Mouse (Mus musculus): ENCODE results near the gene Agtpbp1. TPM values are rescaled to one million over a fixed set of nuclear protein-coding genes. Genes with fewer than 3 reads are reported as not detected.

Agtpbp1 gene
- 24.6 and 33.5 TPM in 2 replicates for polyA plus RNA-seq (2014; fragmentation: Nextera tagmentation; extraction: Ambion mirVana)

DNA sequence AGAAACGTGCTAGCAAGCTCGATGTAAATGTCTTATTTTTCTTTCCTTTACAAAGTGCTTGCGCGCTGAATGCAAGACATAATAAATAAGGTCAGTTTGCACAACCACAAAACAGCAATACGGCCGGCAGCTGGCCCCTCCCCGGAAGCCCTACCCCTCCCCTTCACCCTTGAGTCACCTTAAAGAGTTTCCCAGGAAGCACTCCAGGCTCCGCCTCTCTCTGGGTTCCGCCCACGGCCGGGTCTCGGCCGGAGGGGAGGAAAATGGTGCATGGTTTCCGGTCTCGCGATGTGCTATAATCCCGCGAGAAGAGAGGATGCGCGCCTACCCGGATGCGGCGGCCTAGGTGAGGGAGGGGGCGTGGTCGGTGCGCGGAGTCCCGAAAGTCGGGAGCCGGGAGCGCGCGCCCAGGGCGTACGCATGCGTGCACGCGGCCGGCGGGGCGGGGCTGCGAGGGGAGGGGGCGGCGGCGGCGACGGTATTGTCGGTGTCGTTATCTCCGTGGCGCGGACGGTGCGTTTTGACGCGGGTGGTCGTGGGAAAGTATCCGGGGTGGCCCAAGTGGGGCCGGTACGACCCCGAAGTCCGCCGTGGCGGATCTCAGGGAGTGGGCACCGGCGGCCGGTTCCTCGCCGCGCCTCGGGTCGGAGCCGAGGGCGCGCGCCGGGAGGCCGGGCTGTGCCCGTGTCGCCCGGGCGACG is at the start of gene Agtpbp1, which contains the start of gene Naa35:
Gene Agtpbp1, minus strand, starts transcription at position 281 of the 701 bp plus-strand sequence.
Gene Naa35, plus strand, starts transcription at position 313 of the 701 bp plus-strand sequence.
- H3K9ac ChIP-seq (ENCODE audit: low read length) = peak within 1 kb of the TSS; percentile 91
- peak within 1 kb of the TSS; percentile 92 for H3K4me2 ChIP-seq (ENCODE audit: low read depth)
- peaks cover 4% of the 10 kb centered on the region; the same call in 1 of the 2 replicates for H3K36me3 ChIP-seq (ENCODE audit: control insufficient read depth, insufficient read depth, low read length)
- under 1% methylated on average over 72 of the region's 83 CpGs for WGBS
- peak; percentile 99 for DNase-seq (ENCODE audit: low spot score)
- no peaks in the 10 kb centered on the region for H3K9me3 ChIP-seq (ENCODE audit: control insufficient read depth, low read length)
- peaks cover 11% of the 10 kb centered on the region for H3K4me1 ChIP-seq (ENCODE audit: control insufficient read depth, insufficient read depth, low read length)
- peak within 1 kb of the TSS; percentile 95 for H3K4me3 ChIP-seq (ENCODE audit: low read depth, low read length)
- peak; percentile 98 for ATAC-seq (ENCODE audit: insufficient read depth, low FRiP score, low TSS enrichment)
- 0 out of 2 replicates have a peak within 1 kb of the TSS, but pooled peaks have one; percentile 35 for H3K27ac ChIP-seq (ENCODE audit: low read depth, low read length)
- no peaks in the 10 kb centered on the region for H3K27me3 ChIP-seq (ENCODE audit: control insufficient read depth, insufficient read depth, low read length)

DNA sequence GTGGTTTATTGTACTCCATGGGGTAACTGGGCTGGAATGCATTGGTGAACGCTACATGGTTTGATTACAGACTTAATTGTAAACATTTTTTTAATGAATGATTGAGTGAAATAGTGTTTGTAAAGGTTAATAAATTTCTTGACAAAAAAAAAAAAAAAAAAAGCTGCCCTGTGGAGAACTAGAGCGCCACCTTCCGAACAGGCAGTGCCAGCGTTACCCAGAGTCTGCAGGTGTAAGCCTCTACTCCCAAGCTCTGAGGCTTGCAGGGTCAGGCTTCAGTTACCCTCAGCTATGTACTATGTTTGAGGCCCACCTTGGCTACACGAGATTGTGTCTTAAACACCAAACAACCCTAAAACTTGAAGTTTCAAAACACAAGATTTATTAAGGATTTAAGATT is 49.6 kb upstream of the Agtpbp1 start:
- WGBS = 78% methylated on average over 5 of the region's 5 CpGs
- no peaks in the 10 kb centered on the region for H3K27me3 ChIP-seq (ENCODE audit: control insufficient read depth, insufficient read depth, low read length)

DNA sequence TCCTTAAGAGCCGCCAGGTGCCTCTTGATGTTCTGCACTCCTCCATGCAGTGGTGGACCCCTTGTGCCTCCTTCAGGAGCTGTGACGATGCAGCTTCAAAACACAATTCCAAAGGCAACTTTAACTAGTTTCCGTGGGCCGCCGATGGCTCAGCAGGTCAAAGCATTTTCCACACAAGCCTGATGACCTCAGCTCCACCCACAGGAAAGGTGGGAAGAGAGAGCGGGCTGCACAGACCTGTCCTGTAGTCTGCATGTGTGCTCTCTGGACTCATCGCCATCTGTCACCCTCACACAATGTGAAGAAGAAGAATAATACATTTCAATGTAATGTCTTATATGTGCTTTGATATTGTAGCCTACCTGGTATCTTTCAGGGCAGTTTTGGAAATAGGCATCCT is 41.7 kb upstream of the Agtpbp1 start:
- ATAC-seq (ENCODE audit: insufficient read depth, low FRiP score, low TSS enrichment) (no peak), DNase-seq (ENCODE audit: low spot score) (no peak)
- H3K27me3 ChIP-seq (ENCODE audit: control insufficient read depth, insufficient read depth, low read length) = no peaks in the 10 kb centered on the region
- peaks cover 20% of the 10 kb centered on the region for H3K36me3 ChIP-seq (ENCODE audit: control insufficient read depth, insufficient read depth, low read length)
- H3K4me3 ChIP-seq (ENCODE audit: low read depth, low read length) = no peak overlapping the region
- H3K27ac ChIP-seq (ENCODE audit: low read depth, low read length) = no peak overlapping the region
- 94% methylated on average over 7 of the region's 7 CpGs for WGBS
- no peaks in the 10 kb centered on the region for H3K9me3 ChIP-seq (ENCODE audit: control insufficient read depth, low read length)
- H3K9ac ChIP-seq (ENCODE audit: low read length) = no peak overlapping the region
- no peak overlapping the region for H3K4me2 ChIP-seq (ENCODE audit: low read depth)
- no peaks in the 10 kb centered on the region for H3K4me1 ChIP-seq (ENCODE audit: control insufficient read depth, insufficient read depth, low read length)

More for the DNA sequence above, 49.6 kb upstream of the Agtpbp1 start:
- Histone ChIP-seq H3K9ac (ENCODE audit: low read length) (no peak overlapping the region), H3K9me3 (ENCODE audit: control insufficient read depth, low read length) (no peaks in the 10 kb centered on the region), H3K36me3 (ENCODE audit: control insufficient read depth, insufficient read depth, low read length) (peaks cover 40% of the 10 kb centered on the region), H3K4me2 (ENCODE audit: low read depth) (no peak overlapping the region), H3K27ac (ENCODE audit: low read depth, low read length) (no peak overlapping the region), H3K4me1 (ENCODE audit: control insufficient read depth, insufficient read depth, low read length) (no peaks in the 10 kb centered on the region), H3K4me3 (ENCODE audit: low read depth, low read length) (no peak overlapping the region)
- DNase-seq (ENCODE audit: low spot score) (no peak), ATAC-seq (ENCODE audit: insufficient read depth, low FRiP score, low TSS enrichment) (no peak)

DNA sequence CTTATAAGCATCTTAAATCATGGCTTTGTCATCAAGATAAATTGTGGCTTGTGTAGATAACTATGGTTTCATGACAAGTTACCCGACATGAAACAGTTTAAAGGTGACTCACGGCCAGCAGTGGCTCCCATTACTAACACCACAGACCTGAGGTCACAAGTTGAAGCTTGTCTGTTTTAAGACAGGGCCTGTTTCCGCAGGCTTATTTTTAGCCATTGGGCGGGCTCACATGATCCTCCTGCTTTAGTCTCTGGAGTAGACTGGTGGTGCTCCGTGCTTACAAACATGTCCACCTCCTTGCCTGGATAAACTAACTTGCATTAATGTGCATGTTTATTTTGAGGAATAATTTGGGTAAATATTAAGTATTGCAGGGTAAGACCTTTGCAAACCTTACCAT is 39.9 kb upstream of the Agtpbp1 start:
- Histone ChIP-seq H3K36me3 (ENCODE audit: control insufficient read depth, insufficient read depth, low read length) (peaks cover 18% of the 10 kb centered on the region), H3K27me3 (ENCODE audit: control insufficient read depth, insufficient read depth, low read length) (no peaks in the 10 kb centered on the region), H3K27ac (ENCODE audit: low read depth, low read length) (no peak overlapping the region), H3K4me1 (ENCODE audit: control insufficient read depth, insufficient read depth, low read length) (no peaks in the 10 kb centered on the region), H3K9ac (ENCODE audit: low read length) (no peak overlapping the region), H3K4me2 (ENCODE audit: low read depth) (no peak overlapping the region), H3K4me3 (ENCODE audit: low read depth, low read length) (no peak overlapping the region), H3K9me3 (ENCODE audit: control insufficient read depth, low read length) (no peaks in the 10 kb centered on the region)
- WGBS = 88% methylated on average over 5 of the region's 5 CpGs
- DNase-seq (ENCODE audit: low spot score) (no peak), ATAC-seq (ENCODE audit: insufficient read depth, low FRiP score, low TSS enrichment) (no peak)

DNA sequence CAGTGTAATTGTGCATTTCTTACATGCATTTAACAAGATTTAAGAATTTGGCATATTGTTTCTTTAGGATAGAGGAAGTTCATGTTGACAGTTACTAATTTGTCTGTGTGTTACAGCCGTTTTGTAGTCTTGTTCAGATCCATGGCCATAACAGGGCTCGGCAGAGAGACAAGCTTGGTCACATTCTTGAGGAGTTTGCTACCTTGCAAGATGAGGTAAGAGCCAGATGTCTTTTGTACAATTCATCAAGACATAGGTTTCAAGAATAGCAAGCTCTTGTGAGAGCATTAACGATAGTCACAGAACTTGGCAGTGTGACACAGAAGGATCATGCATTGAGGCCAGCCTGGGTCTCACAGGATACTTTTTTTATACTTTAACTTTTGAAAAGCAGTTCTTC is 39.4 kb upstream of the Agtpbp1 start:
- Histone ChIP-seq H3K36me3 (ENCODE audit: control insufficient read depth, insufficient read depth, low read length) (peaks cover 16% of the 10 kb centered on the region), H3K4me2 (ENCODE audit: low read depth) (no peak overlapping the region), H3K9me3 (ENCODE audit: control insufficient read depth, low read length) (no peaks in the 10 kb centered on the region), H3K27ac (ENCODE audit: low read depth, low read length) (no peak overlapping the region), H3K27me3 (ENCODE audit: control insufficient read depth, insufficient read depth, low read length) (no peaks in the 10 kb centered on the region), H3K9ac (ENCODE audit: low read length) (no peak overlapping the region), H3K4me1 (ENCODE audit: control insufficient read depth, insufficient read depth, low read length) (no peaks in the 10 kb centered on the region), H3K4me3 (ENCODE audit: low read depth, low read length) (no peak overlapping the region)
- ATAC-seq (ENCODE audit: insufficient read depth, low FRiP score, low TSS enrichment) (no peak), DNase-seq (ENCODE audit: low spot score) (no peak)
- 88% methylated on average over 3 of the region's 3 CpGs for WGBS

DNA sequence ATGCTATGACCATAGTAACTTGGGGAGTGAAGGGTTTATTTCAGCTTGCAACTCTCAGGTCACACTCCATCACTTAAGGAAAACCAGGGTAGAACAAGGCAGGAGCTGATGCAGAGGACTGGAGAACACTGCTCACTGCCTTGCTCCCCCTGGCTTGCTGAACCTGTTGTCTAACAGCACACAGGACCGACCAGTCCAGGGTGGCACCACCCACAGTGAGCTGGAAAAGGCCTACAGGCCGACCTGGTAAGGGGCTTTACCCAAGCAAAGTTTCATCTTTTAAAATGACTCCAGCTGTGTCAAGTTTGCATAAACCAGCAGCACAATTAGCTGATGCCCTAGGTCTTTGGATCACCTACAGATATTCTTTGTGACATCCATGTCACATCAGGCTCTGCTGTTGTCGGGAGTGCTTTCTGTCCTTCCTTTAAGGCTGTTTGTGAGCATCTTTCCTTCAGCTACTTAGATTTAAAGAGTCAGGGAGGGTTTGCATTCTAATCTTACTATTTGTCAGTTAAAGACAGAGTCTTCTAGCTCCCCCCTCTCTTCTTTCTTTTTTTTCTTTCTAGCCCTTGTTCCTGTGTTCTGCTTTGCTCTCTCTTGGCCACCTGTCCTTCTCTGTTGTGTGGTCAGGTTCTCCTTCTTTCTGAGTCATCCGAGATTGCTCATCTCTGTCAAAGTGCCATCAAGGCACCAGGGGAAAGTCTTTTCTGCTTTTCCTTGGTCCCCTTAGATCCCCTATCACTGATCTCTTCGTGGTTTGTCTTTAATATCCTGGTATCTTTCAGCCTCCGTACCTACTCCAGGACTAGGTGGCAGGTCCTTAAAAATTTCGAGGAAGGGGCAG is 36.8 kb upstream of the Agtpbp1 start:
- Histone ChIP-seq H3K9ac (ENCODE audit: low read length) (no peak overlapping the region), H3K27ac (ENCODE audit: low read depth, low read length) (no peak overlapping the region), H3K4me1 (ENCODE audit: control insufficient read depth, insufficient read depth, low read length) (no peaks in the 10 kb centered on the region), H3K27me3 (ENCODE audit: control insufficient read depth, insufficient read depth, low read length) (no peaks in the 10 kb centered on the region), H3K4me3 (ENCODE audit: low read depth, low read length) (no peak overlapping the region), H3K36me3 (ENCODE audit: control insufficient read depth, insufficient read depth, low read length) (peaks cover 14% of the 10 kb centered on the region), H3K4me2 (ENCODE audit: low read depth) (no peak overlapping the region), H3K9me3 (ENCODE audit: control insufficient read depth, low read length) (no peaks in the 10 kb centered on the region)
- no peak for ATAC-seq (ENCODE audit: insufficient read depth, low FRiP score, low TSS enrichment)
- DNase-seq (ENCODE audit: low spot score) = no peak
- 89% methylated on average over 7 of the region's 7 CpGs for WGBS

- no peaks in the 10 kb centered on the region for H3K9me3 ChIP-seq (ENCODE audit: control insufficient read depth, low read length)
- H3K4me1 ChIP-seq (ENCODE audit: control insufficient read depth, insufficient read depth, low read length) = no peaks in the 10 kb centered on the region
- DNase-seq (ENCODE audit: low spot score) (no peak), ATAC-seq (ENCODE audit: insufficient read depth, low FRiP score, low TSS enrichment) (no peak)
- no peaks in the 10 kb centered on the region for H3K27me3 ChIP-seq (ENCODE audit: control insufficient read depth, insufficient read depth, low read length)
- no peak overlapping the region for H3K27ac ChIP-seq (ENCODE audit: low read depth, low read length)
- no peak overlapping the region for H3K4me2 ChIP-seq (ENCODE audit: low read depth)
- H3K4me3 ChIP-seq (ENCODE audit: low read depth, low read length) = no peak overlapping the region
- no peak overlapping the region for H3K9ac ChIP-seq (ENCODE audit: low read length)
- peaks cover 12% of the 10 kb centered on the region; the same call in 1 of the 2 replicates for H3K36me3 ChIP-seq (ENCODE audit: control insufficient read depth, insufficient read depth, low read length)
- whole genome bisulfite sequencing = 93% methylated on average over 6 of the region's 6 CpGs
These were observed 33.4 kb upstream of the Agtpbp1 start for GRCm38 (mm10) chr13:59618463-59618862.

DNA sequence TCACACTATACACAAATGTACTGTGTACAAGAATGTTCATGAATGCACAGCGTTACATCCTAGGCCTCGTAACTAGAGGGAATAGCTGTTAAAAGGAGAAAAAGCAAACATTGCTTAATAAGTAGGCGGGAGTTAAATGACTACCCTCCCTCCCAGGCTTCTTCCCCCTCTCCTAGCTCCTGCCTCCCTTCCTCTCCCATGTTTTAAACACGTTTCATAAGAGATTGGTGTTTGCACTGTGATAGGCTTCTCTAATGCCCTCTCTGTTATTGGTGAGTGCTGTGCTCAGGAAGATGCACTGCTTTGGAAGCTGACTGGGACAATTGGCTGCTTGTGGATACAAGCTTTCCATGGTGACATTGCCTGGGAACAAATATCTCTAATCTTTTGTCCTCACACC is 30.5 kb upstream of the Agtpbp1 start:
- H3K4me3 ChIP-seq (ENCODE audit: low read depth, low read length) = no peak overlapping the region
- no peaks in the 10 kb centered on the region for H3K9me3 ChIP-seq (ENCODE audit: control insufficient read depth, low read length)
- H3K4me1 ChIP-seq (ENCODE audit: control insufficient read depth, insufficient read depth, low read length) = no peaks in the 10 kb centered on the region
- H3K27me3 ChIP-seq (ENCODE audit: control insufficient read depth, insufficient read depth, low read length) = no peaks in the 10 kb centered on the region
- H3K36me3 ChIP-seq (ENCODE audit: control insufficient read depth, insufficient read depth, low read length) = peaks cover 6% of the 10 kb centered on the region; the same call in 1 of the 2 replicates
- no peak overlapping the region for H3K4me2 ChIP-seq (ENCODE audit: low read depth)
- WGBS = 84% methylated on average over 4 of the region's 4 CpGs
- no peak overlapping the region for H3K9ac ChIP-seq (ENCODE audit: low read length)
- no peak for DNase-seq (ENCODE audit: low spot score)
- no peak overlapping the region for H3K27ac ChIP-seq (ENCODE audit: low read depth, low read length)
- ATAC-seq (ENCODE audit: insufficient read depth, low FRiP score, low TSS enrichment) = no peak

All from neural tube, embryonic 11.5 days (tissue).